ENCODE assay signal across 7 mouse cellular contexts in the genomic region with DNA sequence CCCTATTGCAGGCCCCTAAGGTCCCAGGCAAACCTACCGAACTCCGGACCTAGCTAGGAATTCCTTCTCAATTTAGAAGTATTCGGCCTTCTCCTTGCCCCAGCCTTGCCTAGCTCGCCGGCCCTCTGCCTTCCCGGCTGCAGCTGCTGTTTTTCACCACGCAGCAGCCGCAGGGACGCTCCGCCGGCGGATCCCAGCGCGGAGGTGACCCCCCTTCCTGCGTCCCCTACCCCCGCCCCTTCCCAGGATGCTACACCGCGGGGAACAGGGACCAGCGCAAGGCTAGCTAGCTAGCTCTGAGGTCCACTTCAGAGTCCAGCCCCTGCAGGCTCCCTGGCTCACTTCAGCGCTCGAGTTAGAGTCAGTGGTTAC. TPM values are rescaled to one million over a fixed set of nuclear protein-coding genes. Genes with fewer than 3 reads are reported as not detected.
DNase-seq lines count a peak whose midpoint lies in the region; ATAC-seq and TF ChIP-seq lines count a peak whose summit lies in the region.

No protein-coding gene starts in this region.

- no peak for TF ChIP-seq POLR2A in ES-Bruce4 (IDR thresholded peaks at IDR 0.05; ENCODE audit: insufficient read depth, low read length)

- peak; percentile 56 for DNase-seq in NIH3T3 (ENCODE audit: low read depth)
- peak; percentile 67 for DNase-seq in embryo, embryonic 9.5 days (ENCODE audit: extremely low spot score)
- peak in 1 of 2 experiments; percentile 21 for DNase-seq in layer of hippocampus, adult 2 months (ENCODE audit: low spot score in 2 of 2)
- DNase-seq in lung, postnatal 36 days, result peak; percentile 43
- DNase-seq in retina, embryonic 14.5 days (ENCODE audit: low spot score), result peak; percentile 65

- no peaks in the 10 kb centered on the region for H3K4me1 ChIP-seq in ES-Bruce4 (ENCODE audit: control insufficient read depth, insufficient read depth, low read length)
- H3K4me1 ChIP-seq in heart, embryonic 15.5 days (replicated peaks), result peaks cover 20% of the 10 kb centered on the region

- TF ChIP-seq EP300 in ES-Bruce4 (IDR thresholded peaks at IDR 0.05; ENCODE audit: insufficient read depth, low read depth, low read length), result no peak

- WGBS in heart, embryonic 15.5 days, result 12% methylated on average over 21 of the region's 21 CpGs

- H3K27me3 ChIP-seq in ES-Bruce4 (ENCODE audit: control insufficient read depth, insufficient read depth, low read length, poor library complexity, severe bottlenecking), result no peaks in the 10 kb centered on the region
- H3K27me3 ChIP-seq in heart, embryonic 15.5 days, result no peaks in the 10 kb centered on the region; the same call in 1 of the 2 replicates

- TF ChIP-seq CTCF in ES-Bruce4 (IDR thresholded peaks at IDR 0.05; ENCODE audit: low read depth, low read length), result no peak
- no peak for TF ChIP-seq CTCF in layer of hippocampus, adult 2 months (conservative IDR thresholded peaks at IDR 0.05)

- H3K9me3 ChIP-seq in ES-Bruce4 (replicated peaks; ENCODE audit: control insufficient read depth, insufficient read depth, low read length, poor library complexity, severe bottlenecking), result no peaks in the 10 kb centered on the region
- H3K9me3 ChIP-seq in heart, embryonic 15.5 days (replicated peaks), result no peaks in the 10 kb centered on the region

- H3K4me3 ChIP-seq in ES-Bruce4 (ENCODE audit: low read depth, low read length), result peak overlapping the region; percentile 69
- H3K4me3 ChIP-seq in heart, embryonic 15.5 days, result peak overlapping the region; percentile 60
- H3K4me3 ChIP-seq in layer of hippocampus, adult 2 months, result peak overlapping the region; percentile 67

- ATAC-seq in heart, embryonic 15.5 days (replicated peaks; ENCODE audit: insufficient number of reproducible peaks, insufficient read depth, low FRiP score, low read depth), result peak; percentile 78

- peak overlapping the region; percentile 68 for H3K4me2 ChIP-seq in heart, embryonic 15.5 days

- no peaks in the 10 kb centered on the region for H3K36me3 ChIP-seq in ES-Bruce4 (ENCODE audit: control insufficient read depth, insufficient read depth, low read length, poor library complexity, severe bottlenecking)
- no peaks in the 10 kb centered on the region for H3K36me3 ChIP-seq in heart, embryonic 15.5 days

- H3K27ac ChIP-seq in ES-Bruce4 (ENCODE audit: insufficient read depth, low read length), result no peak overlapping the region
- peak overlapping the region; percentile 92 for H3K27ac ChIP-seq in heart, embryonic 15.5 days
- peak overlapping the region; percentile 95 for H3K27ac ChIP-seq in layer of hippocampus, adult 2 months

- H3K9ac ChIP-seq in ES-Bruce4 (ENCODE audit: low read depth, poor library complexity, severe bottlenecking), result peak overlapping the region; percentile 71
- peak overlapping the region; percentile 67 for H3K9ac ChIP-seq in heart, embryonic 15.5 days

RNA-seq across cellular contexts. Expression of a gene that starts 58.0 kb away (rescaled TPM):
- polyA plus RNA-seq in ES-Bruce4 (2011; ENCODE audit: insufficient read depth, insufficient read length, low read depth, missing spikeins), result 7.4 and 7.6 TPM in 2 replicates
- polyA plus RNA-seq in heart, embryonic 15.5 days (2015; fragmentation: Nextera tagmentation; extraction: Ambion mirVana), result 183 and 190 TPM in 2 replicates
- 100 to 1,000 TPM; 101 to 111 TPM for total RNA-seq in layer of hippocampus, adult 2 months (2021)

Comparison
In these comparisons a context has a peak if more than half of its experiments do, and no peak if none do; other contexts are left out.
1. RNA of a gene that starts 58.0 kb away (polyA plus RNA-seq): 183 to 190 TPM in heart, embryonic 15.5 days; 7.4 to 7.6 TPM in ES-Bruce4; every median in the first group is over 10 times any median in the second.
2. Peak in every context shown above with its lines, with median percentiles within 50 percentile points of each other: H3K4me3 ChIP-seq.